Mouse (Mus musculus) fat pad, adult 2 months (tissue): ENCODE results near the gene Rrp9.

ENCODE experiments used
- DNase-seq: peaks from one replicate; pipeline ENCODE4 v3.0.0-alpha.2; 2011; ENCODE audit warnings: low read depth, low spot score; ENCODE audit errors: extremely low read depth

Gene Rrp9

DNA sequence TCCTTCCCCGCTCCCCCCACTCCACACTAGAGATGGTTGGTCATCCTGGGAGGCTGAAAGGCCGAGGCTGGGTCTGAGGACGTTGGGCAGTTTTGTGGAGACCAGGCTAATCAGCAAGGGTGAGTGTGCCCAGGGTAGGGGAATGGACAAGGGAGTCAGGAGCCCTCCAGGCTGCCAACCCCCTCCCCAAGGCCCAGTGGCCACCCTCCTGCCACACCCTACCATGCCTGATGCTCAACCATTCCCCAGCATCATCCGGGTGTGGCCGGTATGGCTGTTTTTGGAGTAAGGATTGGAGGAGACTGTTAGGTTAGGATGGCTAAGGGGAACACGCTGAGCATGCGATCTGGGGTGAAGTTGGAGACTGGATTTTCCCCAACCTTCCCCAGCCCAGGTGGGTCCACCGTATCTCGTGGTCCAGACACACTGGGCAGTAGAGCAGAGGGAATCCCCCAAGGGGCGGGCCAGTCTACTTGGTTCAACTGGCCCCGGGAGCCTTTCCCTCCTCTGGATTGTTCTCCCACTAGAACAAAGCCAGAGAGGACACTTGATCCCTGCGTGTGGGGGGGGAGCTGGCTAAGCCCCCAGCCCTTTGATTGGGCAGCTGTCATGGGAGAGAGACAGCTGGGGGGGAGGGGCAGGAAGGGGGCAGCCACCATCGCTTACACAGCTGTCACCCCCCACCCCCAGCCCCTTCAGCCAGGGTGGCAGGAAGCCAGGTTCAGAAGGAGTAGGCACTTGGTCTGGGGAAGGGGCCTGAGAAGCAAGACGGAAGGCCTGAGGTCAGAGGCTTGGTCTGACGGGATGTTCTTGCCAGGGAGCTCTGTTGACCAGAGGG lies 19.2 kb upstream of the Rrp9 start:
- no peak for DNase-seq

DNA sequence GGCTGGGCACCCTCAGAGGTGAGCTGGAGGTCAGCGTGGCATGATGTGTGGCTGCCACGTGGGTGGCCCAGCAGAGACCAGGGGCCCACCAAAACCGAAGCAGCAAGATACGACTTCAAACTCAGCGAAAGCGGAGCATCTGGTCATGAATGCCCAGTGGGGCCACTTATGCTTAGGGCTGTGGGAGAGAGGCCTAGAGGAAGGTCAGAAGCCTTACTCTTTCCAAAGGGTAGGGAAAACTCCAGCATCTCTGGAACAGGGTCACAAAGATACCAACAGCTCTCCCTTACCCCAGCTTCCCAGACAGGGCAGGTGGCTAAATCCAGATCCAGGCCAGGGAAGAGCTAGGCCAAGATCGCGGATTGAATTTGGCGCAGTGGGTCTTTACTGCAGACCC lies 18.6 kb upstream of the Rrp9 start:
- no peak for DNase-seq

DNA sequence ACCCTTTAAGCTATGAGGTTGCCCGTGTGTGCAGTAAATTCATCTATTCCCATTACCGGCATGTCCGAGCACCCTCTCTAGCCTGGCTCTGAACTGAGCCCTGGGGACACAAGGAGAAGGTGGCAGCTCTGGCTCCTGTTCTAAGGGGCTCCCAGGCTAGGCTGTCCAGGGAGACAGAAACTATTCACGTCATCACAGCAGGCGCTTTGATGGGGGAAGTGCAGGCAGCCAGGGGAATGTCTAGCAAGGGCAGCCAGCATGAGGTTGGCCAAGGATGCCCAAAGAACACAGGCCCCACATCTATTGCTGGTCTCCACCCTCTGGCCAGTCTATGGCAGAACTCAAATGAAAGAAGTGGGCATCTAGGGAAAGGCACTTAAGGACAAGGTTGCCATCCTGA lies 17.8 kb upstream of the Rrp9 start:
- no peak for DNase-seq

DNA sequence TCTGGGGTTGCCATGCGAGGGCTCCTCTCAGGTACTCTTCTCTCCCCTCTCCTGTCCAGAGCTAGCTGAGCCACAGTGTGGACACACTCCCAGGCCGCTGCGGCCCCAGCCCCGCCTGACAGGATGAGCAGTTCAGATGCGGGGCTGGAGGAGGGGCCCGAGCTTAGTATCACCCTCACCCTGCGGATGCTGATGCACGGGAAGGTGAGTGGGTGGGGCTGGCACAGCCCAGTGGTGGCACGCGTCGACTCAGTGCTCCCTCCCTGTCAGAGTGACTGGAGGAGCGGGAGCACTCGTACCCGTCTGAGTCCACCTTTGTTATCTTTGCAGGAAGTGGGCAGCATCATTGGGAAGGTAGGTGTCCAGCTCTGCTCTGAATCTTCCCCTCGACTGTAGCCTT lies 15.8 kb upstream of the Rrp9 start:
- no peak for DNase-seq

DNA sequence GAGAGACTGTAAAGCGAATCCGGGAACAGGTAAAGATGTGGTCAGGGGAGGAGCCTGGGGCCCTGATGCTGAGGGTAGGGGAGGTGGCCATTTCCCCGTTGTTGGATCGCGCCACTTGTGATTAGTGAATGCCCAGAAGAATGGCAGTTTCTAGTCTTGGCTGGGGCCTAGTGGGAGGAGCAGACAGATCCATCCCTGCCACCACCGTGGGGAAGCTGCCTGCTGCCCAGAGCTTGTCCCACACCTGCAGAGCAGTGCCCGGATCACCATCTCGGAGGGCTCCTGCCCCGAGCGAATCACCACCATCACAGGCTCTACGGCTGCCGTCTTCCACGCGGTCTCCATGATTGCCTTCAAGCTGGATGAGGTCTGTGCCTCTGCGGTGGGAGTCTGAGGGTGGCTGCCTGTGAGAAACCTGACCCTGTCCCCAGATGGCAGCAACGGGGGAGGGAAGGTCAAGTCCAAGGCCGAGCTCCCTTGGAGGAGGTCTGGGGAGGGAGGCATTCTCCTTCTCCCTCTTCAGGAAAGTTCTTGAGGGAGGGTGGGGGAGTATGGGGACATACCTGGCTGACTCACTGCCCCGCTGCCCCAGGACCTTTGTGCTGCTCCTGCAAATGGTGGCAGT lies 15.2 kb upstream of the Rrp9 start:
- DNase-seq = no peak

DNA sequence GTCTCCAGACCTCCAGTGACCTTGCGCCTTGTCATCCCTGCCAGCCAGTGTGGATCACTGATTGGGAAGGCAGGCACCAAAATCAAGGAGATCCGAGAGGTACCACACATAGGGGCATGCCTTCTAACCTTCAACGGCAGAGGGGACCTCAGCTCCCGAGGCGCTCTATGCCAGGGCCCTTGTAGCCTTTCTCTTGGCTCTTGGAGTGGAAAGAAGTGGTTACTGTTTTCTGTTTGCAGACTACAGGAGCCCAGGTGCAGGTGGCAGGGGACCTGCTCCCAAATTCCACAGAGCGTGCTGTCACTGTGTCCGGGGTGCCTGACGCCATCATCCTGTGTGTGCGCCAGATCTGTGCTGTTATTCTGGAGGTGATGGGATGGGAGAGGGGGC lies 14.7 kb upstream of the Rrp9 start:
- DNase-seq = no peak

DNA sequence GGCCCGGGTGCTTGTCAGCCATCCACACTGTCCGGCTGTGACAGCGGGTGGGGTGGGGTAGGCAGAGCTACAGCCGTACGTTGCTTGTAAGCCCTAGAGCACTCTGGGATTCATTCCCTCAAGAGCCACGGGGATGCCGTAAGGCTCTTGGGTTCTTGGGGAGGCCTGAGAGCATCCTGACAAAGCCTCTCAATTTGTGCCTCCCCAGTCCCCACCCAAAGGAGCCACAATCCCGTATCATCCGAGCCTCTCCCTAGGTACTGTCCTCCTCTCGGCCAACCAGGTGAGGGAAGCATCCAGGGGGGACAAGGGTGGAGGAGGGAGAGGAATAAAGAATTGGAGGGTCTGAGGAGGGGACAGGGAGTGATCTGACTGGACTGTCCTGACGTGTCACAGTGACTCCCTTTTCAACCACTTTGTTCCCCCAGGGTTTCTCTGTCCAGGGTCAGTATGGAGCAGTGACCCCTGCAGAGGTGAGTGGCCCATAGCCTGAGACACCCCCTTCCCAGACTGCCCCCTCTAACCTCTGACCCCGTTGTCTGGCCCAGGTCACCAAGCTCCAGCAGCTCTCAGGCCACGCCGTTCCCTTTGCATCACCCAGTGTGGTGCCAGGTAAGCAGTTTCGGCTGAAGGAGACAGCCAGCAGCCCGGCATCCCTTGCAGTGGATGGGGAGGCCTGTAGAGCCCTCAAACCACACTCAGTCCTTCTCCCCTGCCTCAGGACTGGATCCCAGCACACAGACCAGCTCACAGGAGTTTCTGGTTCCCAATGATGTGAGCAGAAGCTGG lies 13.9 kb upstream of the Rrp9 start:
- no peak for DNase-seq

DNA sequence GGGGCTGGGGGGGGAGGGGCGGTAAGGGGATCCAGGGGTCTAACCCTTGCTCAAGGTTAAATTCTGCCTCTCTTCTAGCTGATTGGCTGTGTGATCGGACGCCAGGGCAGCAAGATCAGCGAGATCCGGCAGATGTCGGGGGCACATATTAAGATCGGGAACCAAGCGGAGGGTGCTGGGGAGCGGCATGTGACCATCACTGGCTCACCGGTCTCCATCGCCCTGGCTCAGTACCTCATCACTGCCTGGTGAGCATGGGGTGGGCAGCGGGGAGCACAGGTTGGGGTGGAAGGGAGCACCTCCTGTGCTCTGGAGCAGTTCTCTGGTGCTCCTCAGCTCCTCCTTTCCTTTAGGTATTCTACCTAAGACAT lies 13.3 kb upstream of the Rrp9 start:
- DNase-seq = no peak

DNA sequence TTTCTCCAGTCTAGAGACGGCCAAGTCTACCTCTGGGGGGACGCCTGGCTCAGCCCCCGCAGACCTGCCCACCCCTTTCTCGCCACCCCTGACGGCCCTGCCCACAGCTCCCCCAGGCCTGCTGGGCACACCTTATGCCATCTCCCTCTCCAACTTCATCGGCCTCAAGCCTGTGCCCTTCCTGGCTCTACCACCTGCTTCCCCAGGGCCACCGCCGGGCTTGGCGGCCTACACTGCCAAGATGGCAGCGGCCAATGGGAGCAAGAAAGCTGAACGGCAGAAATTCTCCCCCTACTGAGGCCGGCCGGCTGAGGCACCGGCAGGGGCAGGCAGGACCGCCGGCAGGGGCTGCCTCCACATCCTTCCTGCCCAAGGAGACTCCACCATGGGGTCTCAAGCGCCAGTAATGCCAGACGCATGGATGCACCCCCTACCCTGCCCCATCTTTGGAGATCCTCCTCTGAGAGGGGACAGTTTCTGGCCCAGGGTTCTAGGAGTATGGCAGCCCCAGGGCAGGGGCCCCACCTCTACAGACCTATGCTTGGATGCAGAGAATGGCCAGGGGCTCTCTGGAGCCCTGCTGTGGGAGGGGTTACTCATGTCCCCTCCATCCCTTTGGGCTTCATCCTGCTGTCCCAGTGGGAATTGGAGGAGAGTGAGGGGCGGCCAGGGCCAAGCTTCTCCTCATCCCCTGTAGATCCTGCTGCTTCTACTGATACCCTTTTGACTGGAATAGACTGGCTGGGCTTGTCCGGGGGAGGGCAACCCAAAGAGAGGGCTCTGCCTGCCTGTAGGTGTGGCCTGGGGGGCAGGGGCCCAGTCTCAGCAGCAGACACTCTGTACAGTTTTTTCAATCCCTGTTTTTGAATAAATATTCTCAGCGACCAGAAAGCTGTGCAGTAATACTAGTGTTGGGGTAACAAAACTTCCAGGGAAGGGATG lies 12.4 kb upstream of the Rrp9 start:
- DNase-seq = no peak

DNA sequence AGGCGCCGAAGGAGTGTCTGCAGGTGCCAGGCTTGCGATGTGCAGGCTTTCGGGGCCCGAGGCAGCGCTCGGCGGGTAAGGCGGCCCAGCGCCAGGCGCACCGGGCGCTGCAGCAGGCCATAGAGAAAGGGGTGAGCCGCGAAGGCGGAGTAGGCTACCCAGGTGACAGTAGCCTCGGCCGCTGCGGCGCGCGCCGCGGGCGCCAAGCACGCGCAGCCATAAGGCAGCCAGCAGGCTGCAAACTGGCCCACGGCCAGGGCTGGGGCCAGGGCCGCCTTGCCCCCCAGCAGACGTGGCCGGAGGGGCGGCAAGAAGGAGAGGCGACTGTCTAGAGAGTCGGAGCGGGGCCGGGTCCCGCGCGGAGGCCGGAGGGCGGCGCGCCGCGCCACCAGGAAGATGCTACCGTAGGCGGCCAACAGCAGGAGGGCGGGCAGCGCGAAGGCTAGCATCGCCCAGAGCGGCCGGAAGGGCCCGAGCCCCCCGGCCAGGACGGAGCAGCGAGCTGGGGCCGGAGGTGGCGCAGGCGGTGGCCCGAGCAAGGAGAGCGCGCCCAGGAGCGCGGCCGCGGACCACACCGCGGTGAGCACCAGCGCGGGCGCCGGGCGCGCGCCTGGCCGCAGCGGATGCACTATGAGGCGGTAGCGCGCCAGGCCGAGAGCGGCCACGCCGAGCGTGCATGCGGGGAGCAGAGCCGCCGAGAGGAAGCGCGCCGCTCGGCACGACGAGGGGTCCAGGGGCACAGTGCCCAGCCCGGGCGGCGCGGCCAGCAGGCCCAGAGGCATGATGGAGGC lies 10.8 kb upstream of the Rrp9 start:
- no peak for DNase-seq

DNA sequence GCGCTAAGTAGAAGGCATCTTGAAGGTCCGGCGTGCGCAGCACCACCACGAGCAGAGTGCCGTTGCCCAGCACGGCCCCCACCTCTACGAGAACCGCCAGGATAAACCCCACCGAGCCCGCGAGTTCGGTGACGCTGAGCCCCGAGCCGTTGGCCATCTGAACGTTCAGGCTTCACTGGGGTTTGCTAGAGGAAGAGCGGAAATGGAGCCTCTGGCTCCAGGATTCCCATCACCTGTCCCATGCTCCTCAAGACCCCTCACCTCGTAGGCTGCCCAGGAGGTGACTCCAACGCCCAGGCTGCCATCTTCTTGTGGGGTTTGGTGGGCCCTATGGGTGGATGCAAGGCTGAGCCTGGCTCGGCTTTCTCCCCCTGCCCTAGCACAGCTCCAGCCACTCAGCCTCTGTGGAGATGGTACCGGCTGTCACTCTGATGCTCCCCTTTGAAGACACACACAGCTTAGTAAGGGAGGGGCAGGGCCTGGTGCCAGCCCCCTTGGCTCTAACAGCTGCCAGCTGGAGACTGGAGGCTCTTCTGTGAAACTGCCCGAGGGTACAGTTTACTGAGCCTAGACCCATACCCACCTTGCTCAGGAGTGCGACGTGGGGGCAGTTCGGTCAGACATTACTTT lies 10.1 kb upstream of the Rrp9 start, which contains the start of gene Gpr62:
Gpr62 (minus strand) TSS at position 368 of the 630 bp plus-strand sequence.
- DNase-seq = no peak

DNA sequence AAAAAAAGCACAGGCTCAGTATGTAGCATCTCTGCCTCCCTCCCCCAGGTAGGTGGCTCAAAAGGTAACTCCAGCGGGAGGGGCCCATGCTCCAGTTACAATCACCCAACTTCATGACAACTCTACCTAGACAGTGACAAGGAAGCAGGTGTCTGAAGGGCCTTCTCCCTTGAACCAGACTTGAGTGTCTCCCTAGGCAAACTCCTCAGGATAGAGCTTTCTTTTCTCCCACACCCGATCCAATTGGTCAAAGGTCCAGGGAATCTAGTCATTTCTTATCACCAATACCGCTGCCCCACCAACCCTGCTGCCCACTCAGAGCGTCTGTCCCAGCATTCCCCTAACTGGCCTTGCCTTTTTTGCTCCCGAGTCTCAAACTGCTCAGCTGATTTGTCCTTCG lies 9.0 kb upstream of the Rrp9 start:
- DNase-seq = no peak

DNA sequence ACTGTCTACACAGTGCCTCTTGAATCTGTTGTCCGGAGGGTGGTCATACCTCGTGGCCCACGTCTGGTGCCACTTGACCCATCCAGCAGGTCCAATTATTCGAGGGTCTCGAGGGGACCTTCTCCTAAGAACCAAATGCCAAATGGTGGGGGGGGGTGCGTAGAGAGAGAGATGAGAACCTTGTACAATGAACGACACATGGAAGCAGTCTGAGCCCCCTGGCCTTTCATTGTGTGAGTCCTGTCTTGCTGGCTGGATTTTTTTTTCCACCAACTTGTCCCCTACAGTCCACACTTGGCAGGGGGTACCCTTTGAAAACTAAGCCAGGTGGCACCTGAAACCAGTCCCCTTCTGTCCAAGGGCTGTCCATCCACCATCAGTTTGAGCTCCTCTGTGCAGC lies 8.0 kb upstream of the Rrp9 start:
- DNase-seq = no peak

DNA sequence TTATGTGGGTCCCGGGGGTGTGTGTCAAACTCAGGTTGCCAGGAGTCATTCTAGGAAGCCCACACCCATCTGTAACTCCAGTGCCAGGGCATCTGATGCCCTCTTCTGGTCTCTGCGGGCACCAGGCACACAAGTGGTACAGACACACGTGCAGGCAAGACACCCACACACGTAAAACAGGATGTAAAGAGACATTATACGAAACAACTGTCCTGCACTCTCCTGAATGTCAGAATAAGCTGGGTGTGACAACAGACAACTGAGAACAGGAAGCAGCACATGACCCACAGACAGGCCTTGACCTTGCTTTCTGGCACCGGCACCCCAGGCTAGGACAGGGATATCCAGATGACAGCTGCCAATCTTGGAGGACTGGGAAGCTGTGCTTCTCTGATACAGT lies 6.4 kb upstream of the Rrp9 start:
- DNase-seq = no peak

DNA sequence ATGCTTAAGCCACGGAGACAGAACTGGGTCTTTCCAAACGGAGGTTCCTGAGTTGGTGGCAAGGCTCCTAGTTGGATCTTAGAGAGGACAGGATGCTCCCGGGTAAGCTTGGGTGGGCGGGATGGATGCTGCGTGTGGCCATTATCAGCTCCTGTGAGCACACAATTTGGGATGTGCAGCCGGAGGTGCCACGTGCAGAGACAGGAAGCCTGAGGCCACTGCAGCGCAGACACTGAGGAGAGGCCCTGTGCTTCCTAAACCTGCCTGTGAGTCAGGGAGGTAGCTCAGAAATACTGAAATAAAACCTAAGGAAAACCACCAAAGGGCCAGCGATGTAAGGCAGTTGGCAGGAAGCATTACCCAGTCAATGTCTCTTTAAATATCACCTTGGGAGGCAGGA lies 6.0 kb upstream of the Rrp9 start:
- no peak for DNase-seq

DNA sequence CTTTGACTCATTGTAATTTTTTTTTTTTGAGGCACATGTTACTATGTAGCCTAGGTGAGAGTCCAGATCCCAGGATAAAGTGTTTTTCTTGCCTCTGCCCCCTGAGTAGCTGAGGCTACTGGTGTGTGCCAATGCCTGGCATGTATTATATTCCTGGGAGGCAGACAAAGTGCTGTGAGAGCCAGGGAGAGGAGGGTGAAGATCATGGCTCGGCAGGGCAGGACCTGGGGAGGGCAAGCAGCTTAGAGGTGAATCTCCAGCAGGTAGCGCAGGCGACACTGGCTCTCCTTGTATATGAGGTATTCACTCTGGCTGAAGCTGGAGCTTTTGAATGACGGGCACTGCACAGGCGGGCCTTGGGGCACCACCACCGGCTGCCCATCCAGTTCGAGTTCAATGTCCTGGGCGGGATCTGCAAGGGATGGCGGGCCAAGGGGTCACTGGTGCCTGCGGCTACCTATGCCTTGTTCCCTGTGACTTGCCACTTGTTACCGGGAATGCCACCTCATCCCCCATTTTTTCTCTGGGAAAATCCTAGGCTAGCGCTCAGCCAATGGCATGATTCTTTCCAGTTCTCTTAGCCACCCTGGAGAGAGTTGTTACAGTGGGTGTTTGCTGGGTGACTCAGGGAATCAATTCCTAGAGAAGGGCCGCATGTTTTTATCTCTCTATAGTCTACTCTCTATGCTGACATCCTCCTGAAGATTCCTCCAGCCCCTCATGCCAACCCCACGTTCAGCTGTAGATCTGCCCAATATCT lies 4.6 kb upstream of the Rrp9 start:
- DNase-seq = no peak

DNA sequence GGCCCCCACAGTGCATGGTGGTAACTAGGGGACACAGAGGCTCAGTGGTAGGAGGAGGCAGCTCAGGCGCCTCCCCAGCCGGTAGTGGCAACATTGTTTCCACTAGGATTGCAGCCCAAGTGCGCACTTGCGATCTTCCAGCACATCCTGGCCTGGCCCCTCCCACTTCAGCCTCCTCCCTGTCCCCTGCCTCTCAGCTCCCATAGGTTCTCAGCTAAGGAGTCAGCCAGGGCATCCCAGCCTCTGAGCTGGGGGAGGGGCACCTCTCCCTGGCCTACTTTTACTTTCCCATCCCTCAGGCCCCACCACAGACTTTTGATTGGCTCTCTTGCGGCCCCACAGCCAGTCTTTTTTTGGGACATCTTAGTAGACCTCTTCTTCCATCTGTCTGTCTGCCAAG lies 3.9 kb upstream of the Rrp9 start:
- DNase-seq = no peak

DNA sequence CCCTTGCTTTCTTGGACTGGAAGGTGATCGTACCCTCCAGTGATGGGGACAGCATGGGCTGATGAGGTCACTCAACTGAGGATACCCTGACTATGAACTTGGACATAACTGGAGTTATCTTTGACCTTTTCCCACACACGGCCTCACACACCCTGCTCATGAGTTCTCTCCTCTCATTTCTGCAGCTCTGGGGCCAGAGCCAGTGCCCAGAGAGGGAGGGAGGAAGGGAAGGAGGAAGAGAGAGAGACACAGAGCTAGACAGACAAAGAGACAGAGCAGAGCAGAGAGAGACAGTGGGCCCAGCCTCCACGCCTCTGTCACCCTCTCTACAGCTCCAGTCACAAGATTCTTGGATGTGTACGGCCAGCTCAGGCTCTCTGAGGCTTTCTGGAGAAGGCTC lies 3.4 kb upstream of the Rrp9 start:
- DNase-seq = no peak
